Comparison of ENCODE assay signal across 23 mouse cellular contexts in genomic region chr5:31288655-31289054, GRCm38 (mm10). TPM values are rescaled to one million over a fixed set of nuclear protein-coding genes. Genes with fewer than 3 reads are reported as not detected.
DNase-seq lines count a peak whose midpoint lies in the region; ATAC-seq and TF ChIP-seq lines count a peak whose summit lies in the region.
"Had no signal": no experiment of that assay in that cellular context is flagged by ENCODE, and none has a peak within 500 bp of the region (broad histone marks: within the 10 kb centered on the region; RNA-seq: fewer than 3 reads in every experiment).

No protein-coding gene starts in this region.

- H3K4me2 ChIP-seq in intestine, postnatal 0 days (replicated peaks; ENCODE audit: low read depth), result no peak overlapping the region
- H3K4me2 ChIP-seq: forebrain, embryonic 13.5 days; limb, embryonic 15.5 days; liver, embryonic 15.5 days; neural tube, embryonic 15.5 days had no signal

- no peak overlapping the region for H3K27ac ChIP-seq in intestine, postnatal 0 days (ENCODE audit: low read depth, low read length)
- H3K27ac ChIP-seq: forebrain, embryonic 13.5 days; limb, embryonic 15.5 days; liver, embryonic 15.5 days; neural tube, embryonic 15.5 days; stomach, postnatal 0 days had no signal

- H3K27me3 ChIP-seq in intestine, postnatal 0 days (replicated peaks; ENCODE audit: control insufficient read depth, insufficient read depth, low read length), result no peaks in the 10 kb centered on the region
- H3K27me3 ChIP-seq: forebrain, embryonic 13.5 days; limb, embryonic 15.5 days; neural tube, embryonic 15.5 days had no signal

- DNase-seq in heart, adult 11 months, result peak; percentile 63
- no peak for DNase-seq in heart, adult 9 months (ENCODE audit: low spot score in 2 of 2)
- DNase-seq in 3T3-L1 (ENCODE audit: low read depth, low spot score), result peak; percentile 29
- peak; percentile 15 for DNase-seq in A20 (ENCODE audit: low read depth, low spot score)
- DNase-seq in induced T-regulatory cell, adult 2 months (ENCODE audit: low read depth), result peak; percentile 47
- DNase-seq: adrenal gland, adult 8-10 months; cerebellum, adult 18-20 months; heart, postnatal 4 days; kidney, adult 18-20 months; kidney, postnatal 10 days; midbrain, embryonic 14.5 days had no signal

- H3K36me3 ChIP-seq in intestine, postnatal 0 days (ENCODE audit: control insufficient read depth, insufficient read depth), result peaks cover 16% of the 10 kb centered on the region

- TF ChIP-seq CTCF in intestine, postnatal 0 days (IDR thresholded peaks at IDR 0.05; ENCODE audit: low read depth), result no peak

- H3K4me1 ChIP-seq in intestine, postnatal 0 days (replicated peaks; ENCODE audit: control insufficient read depth, insufficient read depth, low read length), result no peaks in the 10 kb centered on the region

- 73% methylated on average over 3 of the region's 3 CpGs for WGBS in intestine, postnatal 0 days

- no peak overlapping the region for H3K4me3 ChIP-seq in intestine, postnatal 0 days (ENCODE audit: low read depth, low read length)
- H3K4me3 ChIP-seq: erythroblast, embryonic 14.5 days; forebrain, embryonic 13.5 days; limb, embryonic 15.5 days; liver, embryonic 15.5 days; myocyte; neural tube, embryonic 15.5 days had no signal

- H3K9me3 ChIP-seq in intestine, postnatal 0 days (ENCODE audit: control insufficient read depth), result no peaks in the 10 kb centered on the region
- H3K9me3 ChIP-seq: forebrain, embryonic 13.5 days; limb, embryonic 15.5 days; liver, embryonic 15.5 days; neural tube, embryonic 15.5 days had no signal

- no peak overlapping the region for H3K9ac ChIP-seq in intestine, postnatal 0 days (ENCODE audit: low read depth, low read length)
- H3K9ac ChIP-seq: forebrain, embryonic 13.5 days; limb, embryonic 15.5 days; liver, embryonic 15.5 days; neural tube, embryonic 15.5 days had no signal

- ATAC-seq in activated CD4-positive, CD25-positive, alpha-beta regulatory T cell, adult 4 months, result no peak
- no peak for ATAC-seq in intestine, postnatal 0 days
- ATAC-seq: forebrain, embryonic 13.5 days; hindbrain, embryonic 16.5 days had no signal

RNA-seq across cellular contexts. Expression of gene Ift172, which starts 2.3 kb away (rescaled TPM):
- 1 to 10 TPM; 2.6 to 7.2 TPM for polyA plus RNA-seq in activated CD4-positive, CD25-positive, alpha-beta regulatory T cell, adult 4 months (2017; shearing (Covaris generic))
- polyA plus RNA-seq in intestine, postnatal 0 days (2015; fragmentation: Nextera tagmentation; extraction: Ambion mirVana), result 28.3 and 30.4 TPM in 2 replicates

RNA-seq across cellular contexts. Expression of gene Fndc4, which starts 7.2 kb away (rescaled TPM):
- not detected for polyA plus RNA-seq in activated CD4-positive, CD25-positive, alpha-beta regulatory T cell, adult 4 months (2017; shearing (Covaris generic))
- polyA plus RNA-seq in intestine, postnatal 0 days (2015; fragmentation: Nextera tagmentation; extraction: Ambion mirVana), result 6.2 and 7.2 TPM in 2 replicates
- polyA plus RNA-seq: erythroblast, embryonic 14.5 days had no signal

RNA-seq across cellular contexts. Expression of gene Gckr, which starts 8.6 kb away (rescaled TPM):
- not detected for polyA plus RNA-seq in activated CD4-positive, CD25-positive, alpha-beta regulatory T cell, adult 4 months (2017; shearing (Covaris generic))
- polyA plus RNA-seq in intestine, postnatal 0 days (2015; fragmentation: Nextera tagmentation; extraction: Ambion mirVana), result 0.10 TPM in 1 of 2 replicates, not detected in the other
- polyA plus RNA-seq: erythroblast, embryonic 14.5 days; heart, embryonic 14.5 days; limb, embryonic 15.5 days had no signal

RNA-seq across cellular contexts. Expression of gene Krtcap3, which starts 37.2 kb away (rescaled TPM):
- polyA plus RNA-seq in activated CD4-positive, CD25-positive, alpha-beta regulatory T cell, adult 4 months (2017; shearing (Covaris generic)), result 10 to 100 TPM; 26.6 to 35.5 TPM
- polyA plus RNA-seq in intestine, postnatal 0 days (2015; fragmentation: Nextera tagmentation; extraction: Ambion mirVana), result 105 and 108 TPM in 2 replicates

RNA-seq across cellular contexts. Expression of gene Gm9970, which starts 47.6 kb away (rescaled TPM):
- not detected for polyA plus RNA-seq in activated CD4-positive, CD25-positive, alpha-beta regulatory T cell, adult 4 months (2017; shearing (Covaris generic))
- 0.51 and 0.70 TPM in 2 replicates for polyA plus RNA-seq in intestine, postnatal 0 days (2015; fragmentation: Nextera tagmentation; extraction: Ambion mirVana)
- polyA plus RNA-seq: erythroblast, embryonic 14.5 days; frontal cortex, adult 2 months; liver, embryonic 15.5 days; myocyte had no signal

Comparison
In these comparisons a context has a peak if more than half of its experiments do, and no peak if none do; other contexts are left out.
1. DNase-seq: peak in heart, adult 11 months (single experiment), 3T3-L1 (single experiment), A20 (single experiment) and induced T-regulatory cell, adult 2 months (single experiment); none in heart, adult 9 months (0 of 2).